Mouse (Mus musculus): ENCODE results near the gene Rex2.
"Not testable (repeated sequence)": the region's sequence is repeated elsewhere in the genome, so short reads cannot be mapped to it uniquely, and the experiment has no call there.

Rex2 gene

DNA sequence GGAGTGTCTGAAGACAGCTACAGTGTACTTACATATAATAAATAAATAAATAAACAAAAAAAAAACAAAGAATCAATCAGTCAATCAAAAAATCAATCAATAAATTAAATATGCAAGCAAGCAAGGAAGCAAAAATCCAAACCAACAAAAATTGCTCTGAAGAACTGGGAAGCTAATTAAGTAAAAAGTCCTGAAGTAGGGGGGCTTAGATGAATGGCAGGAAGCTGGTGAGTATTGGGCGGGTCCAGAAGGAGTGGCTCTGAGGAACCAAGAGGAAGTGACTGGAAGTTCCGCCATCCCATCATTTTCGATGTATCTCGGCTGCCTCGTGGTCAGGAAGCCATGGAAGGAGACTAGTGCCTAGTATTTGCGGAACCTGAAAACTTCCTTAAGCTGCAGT lies at the start of gene Rex2:
Gene Rex2, plus strand, starts transcription at position 301 of the 400 bp plus-strand sequence.
- not testable (repeated sequence) for DNase-seq (ENCODE audit: low spot score in 2 of 2)

DNA sequence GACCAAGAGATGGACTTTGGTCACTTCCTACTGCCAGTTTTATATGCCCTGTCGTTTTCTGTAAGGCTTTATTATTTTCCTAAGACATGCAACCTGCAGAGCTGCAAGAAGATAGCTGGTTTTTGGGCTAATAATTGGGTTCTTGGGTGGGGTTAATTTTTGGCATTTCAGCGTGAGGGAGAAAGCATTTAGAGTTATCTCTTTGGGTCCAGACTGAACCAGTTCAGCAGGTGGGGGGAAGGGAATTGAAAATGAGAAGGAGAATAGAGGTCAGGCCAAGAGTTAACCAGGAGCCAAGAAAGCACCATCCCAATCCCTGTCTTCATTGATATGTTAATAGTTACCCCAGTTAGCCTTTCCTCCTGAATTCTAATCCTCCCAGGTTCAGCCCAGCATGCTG lies 45.1 kb upstream of the Rex2 start:
- DNase-seq (ENCODE audit: low spot score in 2 of 2): not testable (repeated sequence)

DNA sequence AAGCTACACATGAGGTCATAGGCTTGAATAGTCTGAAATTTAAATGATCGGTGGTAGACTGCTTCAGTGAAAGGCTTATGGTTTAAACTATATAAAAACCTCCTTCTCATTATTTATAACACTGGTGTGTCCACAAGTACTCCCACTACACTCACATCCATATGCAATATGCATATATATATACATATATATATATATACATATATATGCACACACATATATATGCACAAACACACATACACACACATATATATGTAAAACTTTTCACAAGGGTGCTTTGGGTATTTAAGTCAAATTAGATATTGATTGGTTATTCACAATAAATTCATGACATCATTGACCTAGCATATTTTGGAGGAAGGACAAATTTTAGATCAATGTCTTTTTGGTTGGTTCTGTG lies 3.2 kb upstream of the Rex2 start:
- not testable (repeated sequence) for DNase-seq (ENCODE audit: low spot score in 2 of 2)

DNA sequence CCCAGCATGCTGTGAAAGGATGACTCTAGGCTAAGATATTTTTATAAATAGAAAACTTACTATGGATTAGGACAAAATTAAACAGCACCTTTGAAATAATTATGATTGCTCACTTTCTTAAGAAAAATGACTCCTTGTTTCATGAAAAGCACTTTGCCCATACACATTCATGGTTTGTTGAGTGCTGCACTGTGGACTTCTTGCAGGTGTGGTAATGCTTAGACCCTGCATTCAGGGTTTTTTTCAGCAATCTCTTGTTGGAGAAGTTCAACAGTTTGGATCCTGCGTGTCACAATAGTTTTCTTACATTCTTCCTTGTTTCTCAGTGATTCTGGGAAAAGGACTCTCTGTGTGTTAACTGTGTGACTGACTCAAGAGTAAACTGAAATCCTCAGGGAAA lies 4.7 kb downstream of the Rex2 start:
- DNase-seq (ENCODE audit: low spot score in 2 of 2): not testable (repeated sequence)

DNA sequence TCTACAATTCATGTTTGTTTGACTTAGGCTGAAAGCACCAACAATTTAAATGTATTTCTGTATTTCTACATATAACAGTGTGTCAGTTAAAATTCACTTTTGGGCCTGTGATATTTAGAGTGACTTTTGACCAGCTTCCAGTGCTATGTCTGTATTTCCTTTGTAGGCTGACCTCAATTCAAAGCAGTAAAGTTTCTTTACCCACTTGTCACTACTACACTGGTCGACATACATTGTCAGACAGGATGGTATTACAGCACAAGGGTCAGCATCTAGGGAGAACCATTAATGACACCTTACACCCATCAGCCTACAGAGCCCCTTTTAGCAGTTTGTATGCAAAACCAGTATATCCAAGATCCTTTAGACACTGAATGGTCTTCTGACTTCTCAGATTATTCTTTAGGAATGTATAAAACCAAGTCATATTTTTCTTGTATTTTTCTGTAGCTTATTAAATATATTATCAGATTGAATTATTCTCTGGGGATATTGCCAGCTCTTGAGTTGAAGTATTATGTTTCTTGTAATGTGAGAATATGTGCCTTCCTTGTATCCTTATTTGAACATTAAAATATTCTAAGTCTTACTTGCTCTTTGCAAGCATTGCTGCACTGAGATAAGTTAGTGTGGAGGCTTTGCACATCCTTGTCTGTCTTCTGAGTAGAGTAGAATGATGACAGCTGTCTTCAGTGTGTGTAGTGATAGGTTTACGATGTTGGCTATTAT lies 9.8 kb downstream of the Rex2 start:
- not testable (repeated sequence) for DNase-seq (ENCODE audit: low spot score in 2 of 2)

DNA sequence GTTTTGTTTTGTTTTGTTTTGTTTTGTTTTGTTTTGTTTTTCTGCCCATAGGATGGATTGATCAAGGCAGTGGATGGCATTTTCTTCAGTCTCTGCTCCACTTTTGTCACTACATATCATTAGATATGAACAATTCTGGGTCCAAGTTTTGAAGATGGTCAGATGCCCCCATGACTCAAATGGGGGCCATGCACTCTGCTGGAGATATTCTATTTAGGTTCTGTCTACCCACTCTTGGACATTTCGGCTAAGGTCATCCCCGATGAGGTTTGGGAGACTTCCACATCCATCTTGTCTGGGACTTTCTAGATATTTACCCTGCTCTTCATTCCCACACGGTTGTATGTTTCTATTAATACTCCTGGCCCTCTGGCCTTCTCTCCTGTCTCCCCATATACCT lies 42.1 kb downstream of the Rex2 start:
- not testable (repeated sequence) for DNase-seq (ENCODE audit: low spot score in 2 of 2)

DNA sequence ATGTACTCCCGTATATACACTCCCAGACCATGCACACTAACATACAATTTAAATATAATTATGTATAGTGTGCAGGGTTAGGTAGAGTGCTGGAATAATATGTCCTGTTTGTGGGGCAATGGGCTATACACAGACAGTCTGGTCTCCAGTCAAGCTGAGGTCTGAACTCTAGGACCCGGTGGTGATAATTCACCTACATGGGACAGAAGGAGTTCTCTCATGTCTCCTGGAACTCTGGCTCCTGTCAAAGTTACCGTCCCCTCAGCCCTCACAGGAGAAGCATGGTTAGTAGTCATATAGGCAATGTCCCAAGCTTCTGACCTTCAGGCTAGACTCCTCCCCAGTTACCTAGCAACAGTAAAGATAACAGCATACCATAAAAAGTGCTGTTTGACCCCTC lies 44.2 kb downstream of the Rex2 start:
- DNase-seq (ENCODE audit: low spot score in 2 of 2): not testable (repeated sequence)

DNA sequence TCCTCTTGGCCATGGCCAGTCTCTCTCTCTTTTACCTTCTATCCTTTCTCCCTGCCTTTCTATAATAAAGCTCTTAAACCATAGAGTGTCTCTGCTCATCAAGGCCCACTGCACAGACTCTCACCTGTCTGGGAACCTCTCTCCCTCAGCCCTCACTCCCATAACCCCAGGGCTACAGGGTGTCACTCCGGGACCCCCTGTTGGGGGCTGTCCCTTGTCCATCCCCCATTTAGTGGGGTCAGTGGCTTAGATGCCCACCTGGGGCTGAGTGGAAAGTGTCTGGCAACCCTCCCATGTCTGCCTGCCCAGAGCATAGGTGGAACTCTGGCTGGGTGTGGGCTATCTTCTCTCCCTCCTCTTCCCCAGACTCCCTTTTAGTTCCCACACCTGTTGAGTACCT lies 44.7 kb downstream of the Rex2 start:
- DNase-seq (ENCODE audit: low spot score in 2 of 2): not testable (repeated sequence)

DNA sequence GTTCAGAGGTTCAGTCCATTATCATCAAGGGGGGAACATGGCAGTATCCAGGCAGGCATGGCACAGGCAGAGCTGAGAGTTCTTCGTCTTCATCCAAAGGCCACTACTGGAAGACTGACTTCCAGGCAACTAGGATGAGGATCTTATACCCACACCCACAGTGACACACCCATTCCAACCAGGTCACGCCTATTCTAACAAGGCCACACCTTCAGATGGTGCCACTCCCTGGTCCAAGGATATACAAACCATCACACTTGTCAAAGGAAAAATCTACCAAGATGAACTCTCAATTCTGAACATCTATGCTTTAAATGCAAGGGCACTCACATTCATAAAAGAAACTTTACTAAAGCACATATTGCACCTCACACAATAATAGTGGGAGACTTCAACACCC lies 74.0 kb downstream of the Rex2 start:
- DNase-seq (ENCODE audit: low spot score in 2 of 2): not testable (repeated sequence)

DNA sequence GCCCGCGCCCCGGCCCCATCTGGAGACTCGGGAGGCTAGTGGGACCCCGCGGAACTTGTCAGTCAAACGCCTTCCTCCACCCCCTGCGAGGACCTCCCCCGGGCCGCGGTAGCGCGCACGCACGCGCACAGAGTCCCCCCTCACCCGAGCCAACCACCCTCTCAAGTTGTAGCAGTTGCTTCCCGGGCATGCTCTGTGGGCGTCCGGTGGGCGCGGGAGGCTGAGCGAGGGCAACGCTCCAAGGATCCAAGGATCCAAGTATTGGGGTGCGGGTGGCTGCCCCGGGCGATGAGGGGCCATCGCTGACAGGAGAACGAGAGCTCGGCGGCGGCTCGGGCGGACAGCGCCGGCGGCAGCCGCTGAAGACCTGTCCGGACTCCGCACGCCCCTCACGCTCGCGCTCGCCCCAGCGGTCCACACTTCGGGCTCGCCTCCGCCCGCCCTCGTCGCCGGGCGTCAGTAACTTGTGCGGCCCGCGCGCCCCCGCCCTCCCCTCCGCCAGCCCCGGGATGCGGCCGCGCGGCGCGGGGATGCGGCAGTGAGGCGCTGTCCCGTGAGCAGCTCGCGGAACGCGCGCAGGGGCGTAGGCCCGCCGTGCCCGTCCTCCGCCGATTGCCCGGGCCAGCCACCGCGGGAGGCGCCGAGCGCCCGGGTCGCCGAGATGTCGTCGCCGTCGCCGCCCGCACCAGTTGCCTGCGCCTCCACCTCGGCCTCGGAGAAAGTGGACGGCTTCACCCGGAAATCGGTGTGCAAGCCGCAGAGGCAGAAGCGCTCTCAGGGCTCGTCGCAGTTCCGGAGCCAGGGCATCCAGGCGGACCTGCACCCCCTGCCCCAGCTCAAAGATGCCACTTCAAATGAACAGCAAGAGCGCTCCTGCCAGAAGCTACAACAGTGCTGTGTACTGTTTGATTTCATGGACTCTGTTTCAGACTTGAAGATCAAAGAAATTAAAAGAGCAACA lies 80.3 kb downstream of the Rex2 start:
- peak; percentile 10 to 13 for DNase-seq (ENCODE audit: low spot score in 2 of 2)

DNA sequence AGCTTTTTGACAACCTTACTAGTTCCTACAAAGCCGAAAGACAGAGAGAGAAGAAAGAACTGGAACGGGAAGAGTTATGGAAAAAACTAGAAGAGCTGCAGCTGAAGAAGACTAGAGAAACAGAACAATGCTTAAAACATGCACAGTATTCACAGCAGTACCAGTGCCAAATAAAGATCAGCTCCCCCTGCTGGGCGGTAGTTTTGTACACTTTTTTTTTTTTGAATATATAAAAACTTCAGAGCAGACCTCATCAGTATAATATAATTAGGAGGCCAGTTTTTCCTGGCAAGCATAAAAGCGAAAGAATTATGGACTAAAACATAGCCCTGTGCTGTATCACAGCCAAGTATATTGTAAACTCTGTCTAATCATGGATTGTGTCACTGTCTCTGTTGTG lies 82.2 kb downstream of the Rex2 start:
- not testable (repeated sequence) for DNase-seq (ENCODE audit: low spot score in 2 of 2)

Measured in right cerebral cortex, adult 2 months (tissue).